Mouse (Mus musculus) liver, postnatal 0 days (tissue): ENCODE results near the gene Cdyl2.

Experiments used
- CTCF ChIP-seq: sonication (generic); IDR thresholded peaks from 2 replicates; pipeline ENCODE4 v1.5.1; 2016; ENCODE audit warnings: antibody characterized with exemption, low read depth
- EP300 ChIP-seq: IDR thresholded peaks from 2 replicates; pipeline ENCODE4 v1.6.1; 2016; ENCODE audit warnings: antibody characterized with exemption, low read depth, mild to moderate bottlenecking

GRCm38 (mm10) chr8:116627854-116628479 is 104.8 kb downstream of the Cdyl2 start:
- TF ChIP-seq EP300 (no peak), CTCF (no peak)
